Mouse (Mus musculus): ENCODE data around the gene Draxin. TPM values are rescaled to one million over a fixed set of nuclear protein-coding genes. Genes with fewer than 3 reads are reported as not detected.
"Not testable (repeated sequence)": the region's sequence is repeated elsewhere in the genome, so short reads cannot be mapped to it uniquely, and the experiment has no call there.

Draxin gene
- polyA plus RNA-seq (2015; fragmentation: Nextera tagmentation; extraction: Ambion mirVana) = 0.15 and 0.24 TPM in 2 replicates

DNA sequence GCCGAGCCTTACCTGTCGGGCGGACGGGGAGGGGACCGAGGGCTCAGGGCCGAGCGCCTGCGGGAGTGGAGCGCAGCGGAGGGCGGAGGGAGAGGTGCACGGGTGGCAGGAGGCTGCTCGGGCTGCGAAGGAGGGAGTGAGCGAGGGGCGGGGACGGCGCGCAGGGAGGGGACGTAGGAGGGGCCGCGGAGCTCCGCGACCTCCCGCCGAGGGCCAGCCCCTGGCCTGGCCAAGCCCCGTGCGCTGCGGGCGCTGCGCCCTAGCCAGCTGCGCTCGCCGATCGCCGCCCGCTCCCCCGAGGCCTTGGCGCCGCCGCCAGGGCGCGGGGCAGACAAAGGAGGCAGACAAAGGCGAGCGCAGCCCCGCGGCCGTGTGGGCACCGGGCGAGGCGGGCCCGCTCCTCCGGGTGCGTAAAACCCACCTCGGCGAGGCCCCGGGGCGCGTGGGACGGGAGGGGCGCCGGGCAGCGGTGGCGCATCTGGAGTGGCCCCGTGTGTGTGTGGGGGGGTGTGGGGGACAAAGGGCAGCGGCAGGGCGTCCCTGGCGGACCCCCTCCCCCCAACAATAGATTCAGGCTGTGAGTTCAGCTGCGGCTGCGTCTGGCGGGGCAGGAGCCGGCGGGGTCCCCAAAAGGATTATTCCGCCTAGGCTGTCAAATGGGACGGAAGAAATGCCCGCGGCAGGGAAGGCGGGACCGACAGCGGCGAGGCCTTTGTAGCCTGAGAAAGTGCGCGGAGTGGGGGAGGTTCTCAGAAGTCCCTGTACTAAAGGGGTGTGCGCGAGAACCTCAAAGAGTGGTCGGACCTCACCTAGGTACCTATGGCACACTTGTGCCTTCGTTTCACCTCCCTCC, at the start of gene Draxin:
Draxin (minus strand) TSS at position 138 of the 853 bp plus-strand sequence.
- Histone ChIP-seq H3K9ac (peak within 1 kb of the TSS; percentile 34), H3K27ac (peak within 1 kb of the TSS; percentile 44; the same call in 1 of the 2 replicates), H3K4me1 (replicated peaks) (peaks cover 12% of the 10 kb centered on the region), H3K4me2 (replicated peaks) (peak within 1 kb of the TSS; percentile 97), H3K36me3 (no peaks in the 10 kb centered on the region), H3K9me3 (no peaks in the 10 kb centered on the region), H3K27me3 (replicated peaks) (peaks cover 47% of the 10 kb centered on the region), H3K4me3 (replicated peaks) (peak within 1 kb of the TSS; percentile 60)
- peak; percentile 91 for ATAC-seq
- WGBS = under 1% methylated on average over 77 of the region's 87 CpGs

DNA sequence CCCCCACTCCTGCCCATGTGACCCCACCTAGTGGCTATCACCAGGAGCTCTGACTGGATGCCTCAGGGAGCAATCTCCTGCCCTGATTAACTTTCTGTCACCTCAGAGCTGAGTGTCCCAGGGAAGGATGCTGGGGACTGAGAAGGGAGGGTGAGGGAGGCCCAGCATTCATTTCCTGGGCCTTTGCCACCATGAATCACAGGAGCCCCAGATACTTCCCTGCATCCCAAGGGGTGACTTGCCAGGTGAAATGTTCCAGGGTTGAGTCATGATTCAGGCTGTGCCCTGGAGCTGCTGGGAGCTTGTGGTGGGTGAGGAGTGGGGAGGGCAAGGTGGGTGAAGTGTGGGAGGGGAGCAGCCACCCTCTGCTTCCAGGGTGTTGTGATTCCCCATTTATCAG, 47.2 kb upstream of the Draxin start:
- ATAC-seq = no peak
- Histone ChIP-seq H3K4me1 (replicated peaks) (no peaks in the 10 kb centered on the region), H3K27ac (no peak overlapping the region), H3K4me3 (replicated peaks) (no peak overlapping the region), H3K27me3 (replicated peaks) (peaks cover 48% of the 10 kb centered on the region), H3K4me2 (replicated peaks) (no peak overlapping the region), H3K9me3 (no peaks in the 10 kb centered on the region), H3K9ac (no peak overlapping the region), H3K36me3 (no peaks in the 10 kb centered on the region)

DNA sequence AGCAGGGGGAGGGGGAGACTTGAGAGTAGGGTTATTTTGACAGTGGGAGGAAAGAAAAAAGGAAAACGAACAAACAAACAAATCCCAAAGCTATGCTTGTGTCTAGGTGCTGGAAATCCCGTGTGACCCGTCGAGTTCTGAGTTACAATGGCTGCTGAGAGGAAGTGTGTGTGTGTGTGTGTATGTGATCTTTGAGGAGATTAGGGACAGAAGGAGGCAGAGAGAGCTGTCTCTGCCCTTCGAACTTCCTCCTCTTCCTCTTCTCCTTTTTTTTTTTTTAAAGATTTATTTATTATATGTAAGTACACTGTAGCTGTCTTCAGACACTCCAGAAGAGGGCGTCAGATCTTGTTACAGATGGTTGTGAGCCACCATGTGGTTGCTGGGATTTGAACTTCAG, 46.1 kb upstream of the Draxin start:
- H3K27ac ChIP-seq; H3K4me3 ChIP-seq (replicated peaks); H3K4me1 ChIP-seq (replicated peaks); H3K9ac ChIP-seq; H3K4me2 ChIP-seq (replicated peaks); H3K9me3 ChIP-seq; H3K36me3 ChIP-seq; ATAC-seq: not testable (repeated sequence)
- H3K27me3 ChIP-seq (replicated peaks) = peaks cover 54% of the 10 kb centered on the region
- 57% methylated on average over 6 of the region's 6 CpGs for WGBS

DNA sequence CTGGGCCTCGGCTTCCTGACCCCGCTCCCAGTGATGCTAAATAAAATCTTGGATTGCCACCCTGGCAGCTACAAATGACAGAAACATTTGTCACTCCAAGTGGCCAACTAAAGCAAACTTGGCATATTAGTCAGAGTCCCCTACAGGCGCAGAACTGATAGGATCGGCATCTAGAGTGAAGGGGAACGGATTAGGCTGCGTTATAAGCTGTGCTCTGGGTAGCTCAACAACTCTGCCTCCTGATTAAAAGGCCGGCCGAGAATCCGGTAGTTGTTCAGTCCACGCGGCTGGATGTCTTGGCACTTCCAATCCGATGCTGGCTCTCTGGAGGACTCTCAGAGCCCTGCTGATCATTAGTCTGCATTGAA, 44.0 kb upstream of the Draxin start:
- Histone ChIP-seq H3K9ac (no peak overlapping the region), H3K36me3 (no peaks in the 10 kb centered on the region), H3K4me3 (replicated peaks) (no peak overlapping the region), H3K4me1 (replicated peaks) (no peaks in the 10 kb centered on the region), H3K4me2 (replicated peaks) (no peak overlapping the region), H3K9me3 (no peaks in the 10 kb centered on the region), H3K27ac (no peak overlapping the region), H3K27me3 (replicated peaks) (peaks cover 69% of the 10 kb centered on the region)
- 21% methylated on average over 12 of the region's 12 CpGs for WGBS
- ATAC-seq = no peak

DNA sequence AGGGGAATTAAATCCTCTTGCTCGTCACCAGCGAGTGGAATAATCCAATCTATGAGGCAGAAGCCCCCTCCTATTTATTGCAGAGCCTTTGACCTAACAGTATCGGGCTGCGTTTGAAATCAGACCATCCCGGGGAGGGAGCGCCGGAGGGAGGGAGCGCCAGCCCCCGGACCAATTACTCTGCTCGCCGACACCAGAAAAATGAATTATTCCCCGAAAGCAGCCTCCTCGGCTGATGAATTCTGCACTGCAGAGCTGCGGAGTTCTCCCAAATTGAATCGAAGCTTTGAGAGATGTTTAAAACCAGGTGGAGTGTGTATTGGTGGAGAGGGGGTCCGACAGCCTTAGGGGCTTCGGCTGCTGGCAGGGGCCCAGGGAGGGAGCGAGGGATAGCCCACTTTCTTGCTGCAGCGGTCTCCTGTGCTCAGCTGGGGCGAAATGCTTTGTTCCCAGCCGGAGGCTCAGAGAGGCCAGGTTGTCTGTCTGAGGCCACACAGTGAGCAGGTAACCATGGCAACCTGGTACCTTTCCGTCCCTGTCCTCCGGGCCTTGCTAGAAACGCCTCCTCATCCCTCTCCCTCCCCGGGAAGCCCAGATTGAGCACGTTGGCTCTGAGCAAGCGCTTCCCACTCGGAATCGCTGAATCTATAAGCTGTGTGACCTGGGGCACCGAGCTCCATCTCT, 43.5 kb upstream of the Draxin start:
- Histone ChIP-seq H3K4me1 (replicated peaks) (no peaks in the 10 kb centered on the region), H3K4me3 (replicated peaks) (no peak overlapping the region), H3K27ac (no peak overlapping the region), H3K36me3 (no peaks in the 10 kb centered on the region), H3K27me3 (replicated peaks) (peaks cover 69% of the 10 kb centered on the region), H3K4me2 (replicated peaks) (0 out of 2 replicates have a peak overlapping the region, but pooled peaks have one; percentile 11), H3K9me3 (no peaks in the 10 kb centered on the region), H3K9ac (no peak overlapping the region)
- ATAC-seq = no peak
- 2% methylated on average over 30 of the region's 30 CpGs for WGBS

DNA sequence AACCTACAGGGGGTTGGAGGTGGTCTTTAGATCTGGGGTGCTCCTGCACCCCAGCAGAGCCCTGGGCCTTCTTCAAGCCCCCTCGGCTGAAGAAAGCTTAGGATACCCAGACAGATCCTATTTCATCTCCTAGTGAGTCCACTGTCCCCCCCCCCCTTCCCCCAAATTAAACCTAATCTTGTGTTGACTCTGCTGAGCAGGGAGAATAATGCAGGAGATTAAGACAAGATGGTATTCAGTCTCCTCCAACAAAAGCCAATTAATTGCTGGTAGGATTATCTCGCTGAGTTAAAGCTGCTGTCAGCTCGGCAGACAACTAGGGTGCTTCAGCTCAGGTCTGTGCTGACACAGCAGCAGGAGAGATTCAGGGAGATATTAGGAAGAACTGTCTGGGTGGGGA, 40.8 kb upstream of the Draxin start:
- 32% methylated on average over 3 of the region's 3 CpGs for WGBS
- no peak overlapping the region for H3K27ac ChIP-seq
- no peak for ATAC-seq
- no peaks in the 10 kb centered on the region for H3K36me3 ChIP-seq
- peaks cover 3% of the 10 kb centered on the region; the same call in 1 of the 2 replicates for H3K4me1 ChIP-seq (replicated peaks)
- peaks cover 78% of the 10 kb centered on the region for H3K27me3 ChIP-seq (replicated peaks)
- no peak overlapping the region for H3K4me2 ChIP-seq (replicated peaks)
- no peak overlapping the region for H3K9ac ChIP-seq
- H3K9me3 ChIP-seq = no peaks in the 10 kb centered on the region
- no peak overlapping the region for H3K4me3 ChIP-seq (replicated peaks)

DNA sequence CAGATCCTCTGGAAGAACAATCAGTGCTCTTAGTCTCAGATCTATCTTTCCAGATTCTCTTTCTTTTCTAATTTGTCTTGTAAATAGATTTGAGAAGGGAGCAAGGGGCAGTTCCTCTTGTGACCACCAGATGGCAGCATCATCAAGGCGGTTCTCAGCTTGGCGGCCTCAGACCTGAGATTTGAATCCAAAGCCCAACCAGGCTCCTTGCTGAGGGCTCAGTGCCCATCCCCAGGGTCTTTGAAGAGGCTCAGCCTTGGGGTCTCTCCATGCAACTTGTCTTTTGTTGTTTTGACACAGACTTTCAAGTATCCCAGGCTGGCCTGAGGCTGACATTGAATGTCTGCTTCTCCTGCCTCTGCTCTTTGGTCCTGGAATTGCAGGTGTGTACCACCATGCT, 40.3 kb upstream of the Draxin start:
- no peaks in the 10 kb centered on the region for H3K36me3 ChIP-seq
- H3K4me3 ChIP-seq (replicated peaks) = no peak overlapping the region
- H3K9ac ChIP-seq = no peak overlapping the region
- H3K27ac ChIP-seq = no peak overlapping the region
- no peak for ATAC-seq
- H3K9me3 ChIP-seq = no peaks in the 10 kb centered on the region
- H3K4me1 ChIP-seq (replicated peaks) = peaks cover 3% of the 10 kb centered on the region; the same call in 1 of the 2 replicates
- 2% methylated on average over 2 of the region's 2 CpGs for WGBS
- H3K4me2 ChIP-seq (replicated peaks) = no peak overlapping the region
- H3K27me3 ChIP-seq (replicated peaks) = peaks cover 78% of the 10 kb centered on the region

DNA sequence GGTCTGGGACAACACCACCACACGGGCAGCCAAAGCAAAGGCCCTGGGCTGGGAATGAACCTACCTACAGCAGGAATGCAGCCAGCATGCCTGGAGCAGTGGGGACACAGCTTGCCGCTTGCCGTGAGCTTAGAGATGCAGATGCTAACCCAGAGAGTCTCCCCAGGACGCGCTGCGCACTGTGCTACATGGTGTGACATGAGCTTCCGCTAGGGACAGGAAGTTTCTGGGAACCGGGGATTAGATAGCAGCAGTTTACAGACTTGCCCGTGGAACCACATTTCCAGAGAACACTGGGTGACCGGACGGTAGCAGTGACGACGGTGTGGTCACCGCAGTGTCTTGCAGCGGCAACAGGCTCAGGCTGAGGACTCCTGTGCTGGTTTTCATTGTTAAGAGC, 39.1 kb upstream of the Draxin start:
- Histone ChIP-seq H3K27me3 (replicated peaks) (peaks cover 78% of the 10 kb centered on the region), H3K9ac (no peak overlapping the region), H3K9me3 (no peaks in the 10 kb centered on the region), H3K27ac (no peak overlapping the region), H3K36me3 (no peaks in the 10 kb centered on the region), H3K4me2 (replicated peaks) (no peak overlapping the region), H3K4me1 (replicated peaks) (peaks cover 6% of the 10 kb centered on the region; the same call in 1 of the 2 replicates), H3K4me3 (replicated peaks) (no peak overlapping the region)
- ATAC-seq = no peak
- 28% methylated on average over 15 of the region's 15 CpGs for WGBS

DNA sequence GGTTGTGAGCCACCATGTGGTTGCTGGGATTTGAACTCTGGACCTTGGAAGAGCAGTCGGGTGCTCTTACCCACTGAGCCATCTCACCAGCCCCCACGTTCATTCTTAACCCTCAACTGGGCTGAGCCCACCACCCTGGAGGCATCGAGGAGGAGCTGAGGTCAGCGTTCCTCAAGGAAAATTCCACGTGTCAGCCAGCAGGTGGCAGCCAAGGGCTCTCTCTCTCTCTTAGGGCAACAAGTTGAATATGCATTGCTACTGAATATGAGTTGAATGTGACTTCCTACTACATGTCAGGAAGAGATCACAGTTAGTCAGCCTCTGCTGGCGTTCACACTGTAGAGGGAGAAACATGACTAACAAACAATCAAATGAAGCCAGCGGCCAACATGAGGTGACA, 37.8 kb upstream of the Draxin start:
- 25% methylated on average over 7 of the region's 7 CpGs for WGBS
- no peaks in the 10 kb centered on the region for H3K36me3 ChIP-seq
- H3K9me3 ChIP-seq = no peaks in the 10 kb centered on the region
- no peak overlapping the region for H3K4me3 ChIP-seq (replicated peaks)
- H3K4me1 ChIP-seq (replicated peaks) = peaks cover 15% of the 10 kb centered on the region
- no peak for ATAC-seq
- H3K27me3 ChIP-seq (replicated peaks) = peaks cover 76% of the 10 kb centered on the region
- no peak overlapping the region for H3K9ac ChIP-seq
- H3K4me2 ChIP-seq (replicated peaks) = no peak overlapping the region
- no peak overlapping the region for H3K27ac ChIP-seq

DNA sequence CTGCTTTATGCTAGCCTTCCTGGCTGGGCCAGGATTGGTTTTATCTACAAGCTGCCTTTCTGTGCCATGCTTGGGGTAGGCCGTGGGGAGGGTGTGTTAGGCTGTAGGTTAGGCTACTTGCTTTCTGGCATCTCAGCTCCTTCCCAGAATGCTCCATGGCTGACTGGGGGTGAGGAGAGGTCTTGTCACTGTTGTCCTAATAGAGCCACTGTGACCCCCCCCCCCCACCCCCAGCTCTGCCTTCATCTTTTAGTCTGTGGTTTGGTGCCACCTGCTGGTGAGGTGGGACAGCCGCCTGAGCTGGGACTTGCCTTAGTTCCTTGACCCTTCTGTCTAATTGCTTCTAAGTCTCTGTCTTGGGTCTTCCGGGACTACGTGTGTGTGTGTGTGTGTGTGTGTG, 36.5 kb upstream of the Draxin start:
- Histone ChIP-seq H3K36me3 (no peaks in the 10 kb centered on the region), H3K9ac (no peak overlapping the region), H3K4me1 (replicated peaks) (peaks cover 15% of the 10 kb centered on the region), H3K4me3 (replicated peaks) (no peak overlapping the region), H3K27me3 (replicated peaks) (peaks cover 75% of the 10 kb centered on the region), H3K9me3 (no peaks in the 10 kb centered on the region), H3K27ac (no peak overlapping the region), H3K4me2 (replicated peaks) (peak overlapping the region; percentile 19; the same call in 1 of the 2 replicates)
- WGBS = 15% methylated on average over 4 of the region's 4 CpGs
- no peak for ATAC-seq

DNA sequence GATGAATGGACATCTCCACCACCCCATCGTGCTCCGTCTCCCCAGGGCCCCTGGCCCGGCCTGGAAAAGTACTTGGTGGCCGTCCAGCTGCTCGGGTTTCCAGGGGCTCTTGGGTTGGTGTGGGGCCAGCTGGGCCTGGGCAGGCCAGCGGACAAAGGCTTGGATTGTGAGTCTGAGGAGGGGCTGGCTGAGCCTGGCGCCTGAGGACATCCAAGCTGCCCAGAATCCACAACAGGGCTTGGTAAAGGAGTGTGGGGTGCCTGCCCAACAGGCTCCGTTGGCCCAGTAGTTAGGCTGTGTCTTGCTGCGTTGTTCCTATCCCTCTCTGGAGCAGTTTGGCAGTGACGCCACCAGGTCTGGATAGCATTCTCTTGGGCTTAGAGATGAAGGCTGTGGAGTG, 35.9 kb upstream of the Draxin start:
- H3K4me1 ChIP-seq (replicated peaks) = peaks cover 15% of the 10 kb centered on the region
- WGBS = 6% methylated on average over 10 of the region's 10 CpGs
- no peaks in the 10 kb centered on the region for H3K36me3 ChIP-seq
- no peak overlapping the region for H3K4me3 ChIP-seq (replicated peaks)
- peak overlapping the region; percentile 19; the same call in 1 of the 2 replicates for H3K4me2 ChIP-seq (replicated peaks)
- peak; percentile 5; the same call in 1 of the 2 replicates for ATAC-seq
- no peaks in the 10 kb centered on the region for H3K9me3 ChIP-seq
- peaks cover 75% of the 10 kb centered on the region for H3K27me3 ChIP-seq (replicated peaks)
- H3K9ac ChIP-seq = no peak overlapping the region
- H3K27ac ChIP-seq = no peak overlapping the region

DNA sequence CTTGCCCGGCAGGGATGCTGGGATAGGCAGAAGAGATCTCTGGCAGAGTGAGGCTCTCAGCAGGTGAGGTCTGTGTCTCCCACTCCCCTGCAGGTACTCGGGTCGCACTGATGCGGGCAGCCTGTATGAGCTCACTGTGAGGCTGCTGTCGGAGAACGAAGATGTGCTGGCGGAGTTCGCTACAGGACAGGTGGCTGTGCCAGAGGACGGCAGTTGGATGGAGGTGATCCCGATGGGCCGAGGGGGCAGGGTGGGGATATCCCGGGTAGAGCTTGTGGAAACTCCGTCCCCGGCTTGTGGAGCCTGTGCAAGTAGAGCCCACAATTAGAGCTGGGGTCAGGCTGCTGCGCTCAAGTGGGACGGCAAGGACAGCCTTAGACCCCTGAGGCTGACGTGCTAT, 35.1 kb upstream of the Draxin start:
- H3K27me3 ChIP-seq (replicated peaks) = peaks cover 81% of the 10 kb centered on the region
- no peak overlapping the region for H3K9ac ChIP-seq
- peaks cover 21% of the 10 kb centered on the region for H3K4me1 ChIP-seq (replicated peaks)
- 8% methylated on average over 17 of the region's 17 CpGs for WGBS
- no peak for ATAC-seq
- no peak overlapping the region for H3K4me3 ChIP-seq (replicated peaks)
- no peaks in the 10 kb centered on the region for H3K36me3 ChIP-seq
- no peak overlapping the region for H3K4me2 ChIP-seq (replicated peaks)
- H3K27ac ChIP-seq = no peak overlapping the region
- no peaks in the 10 kb centered on the region for H3K9me3 ChIP-seq

Measured in intestine, embryonic 15.5 days (tissue).